Mouse (Mus musculus) common myeloid progenitor, adult 5-6 weeks (primary cell): ENCODE measurements around the gene Capza2. TPM values are rescaled to one million over a fixed set of nuclear protein-coding genes. Genes with fewer than 3 reads are reported as not detected.
"Not testable (repeated sequence)": the region's sequence is repeated elsewhere in the genome, so short reads cannot be mapped to it uniquely, and the experiment has no call there.

Experiments used
- ATAC-seq: replicated peaks from 2 replicates; pipeline ENCODE4 v1.8.0; 2016; ENCODE audit warnings: low read depth, mild to moderate bottlenecking, moderate TSS enrichment, inconsistent platforms; ENCODE audit not compliant: poor library complexity, severe bottlenecking
- total RNA-seq: library from RNA; stranded (forward); fragments of 200-1000, 187-1606 nt; gene quantifications from 2 replicates; pipeline ENCODE4 v1.2.3, GENCODE M21; 2017

Capza2 gene
- total RNA-seq, 1 experiment from 2014 or later: 287 TPM

GRCm38 (mm10) chr6:17696321-17696734 is 60.3 kb downstream of the Capza2 start:
- peak; percentile 47 for ATAC-seq

GRCm38 (mm10) chr6:17700936-17701612 is 65.0 kb downstream of the Capza2 start:
- no peak for ATAC-seq

GRCm38 (mm10) chr6:17704038-17704437 is 68.0 kb downstream of the Capza2 start:
- not testable (repeated sequence) for ATAC-seq

- no peak for ATAC-seq
Observed at GRCm38 (mm10) chr6:17705973-17706372, 69.9 kb downstream of the Capza2 start.

Other genes starting within 250 kb of the Capza2 start
- gene Met, start 172.4 kb upstream of the Capza2 start, total RNA-seq: 6.4 and 6.7 TPM in 2 replicates
- 43.7 and 56.2 TPM in 2 replicates for gene St7, start 56.7 kb downstream of the Capza2 start, total RNA-seq